Mouse (Mus musculus) intestine, postnatal 0 days (tissue): ENCODE results near the gene Atf6b. TPM values are rescaled to one million over a fixed set of nuclear protein-coding genes. Genes with fewer than 3 reads are reported as not detected.
A peak's percentile ranks its signal among the peaks of the same experiment; 100 is the strongest.

ENCODE experiments used
- ATAC-seq: fragments of 200-750 bp; cut with Nextera tagmentation; 2 replicates; pipeline ENCODE4 v1.8.0; 2017; ENCODE audit warnings: mild to moderate bottlenecking, moderate TSS enrichment, moderate library complexity
- H3K27ac ChIP-seq: fragments of 300-500 bp; sonication (generic); 2 replicates; pipeline ENCODE4 v1.5.1; 2014; ENCODE audit warnings: mild to moderate bottlenecking, low read depth, low read length, moderate library complexity
- H3K27me3 ChIP-seq: fragments of 300-500 bp; sonication (generic); replicated peaks from 2 replicates; pipeline ENCODE4 v1.6.1; 2014; ENCODE audit warnings: low read length, mixed read lengths; ENCODE audit not compliant: control insufficient read depth, insufficient read depth
- H3K36me3 ChIP-seq: fragments of 300-500 bp; sonication (generic); 2 replicates; pipeline ENCODE4 v1.6.1; 2014; ENCODE audit warnings: mild to moderate bottlenecking, moderate library complexity; ENCODE audit not compliant: control insufficient read depth, insufficient read depth
- H3K4me1 ChIP-seq: fragments of 300-500 bp; sonication (generic); replicated peaks from 2 replicates; pipeline ENCODE4 v1.6.1; 2014; ENCODE audit warnings: antibody characterized with exemption, low read length, mixed read lengths; ENCODE audit not compliant: control insufficient read depth, insufficient read depth
- H3K4me2 ChIP-seq: fragments of 300-500 bp; sonication (generic); replicated peaks from 2 replicates; pipeline ENCODE4 v1.6.1; 2014; ENCODE audit warnings: low read depth, mild to moderate bottlenecking, moderate library complexity
- H3K4me3 ChIP-seq: fragments of 300-500 bp; sonication (generic); 2 replicates; pipeline ENCODE4 v1.5.1; 2014; ENCODE audit warnings: low read depth, low read length
- H3K9ac ChIP-seq: fragments of 300-500 bp; sonication (generic); 2 replicates; pipeline ENCODE4 v1.6.1; 2014; ENCODE audit warnings: mild to moderate bottlenecking, low read depth, low read length
- H3K9me3 ChIP-seq: fragments of 300-500 bp; sonication (generic); 2 replicates; pipeline ENCODE4 v1.6.1; 2016; ENCODE audit warnings: mixed run types; ENCODE audit not compliant: control insufficient read depth
- CTCF ChIP-seq: sonication (generic); IDR thresholded peaks from 2 replicates; pipeline ENCODE4 v1.5.1; 2016; ENCODE audit warnings: low read depth, mild to moderate bottlenecking, control low read depth, antibody characterized with exemption, moderate library complexity
- WGBS: fragments of 180-500 bp; shearing (Covaris S2); extraction: QIAGEN DNeasy Blood & Tissue Kit; methylation state at CpG from one replicate; pipeline ENCODE4 v1.1.7; 2014; 5-methylcytosine and 5-hydroxymethylcytosine counted together
- polyA plus RNA-seq: library from polyadenylated mRNA; unstranded; fragments of >200 nt; fragmentation: Nextera tagmentation; extraction: Ambion mirVana; gene quantifications from 2 replicates; pipeline ENCODE4 v1.2.1, GENCODE M21; 2015

Atf6b gene
- polyA plus RNA-seq = 22.9 and 23.1 TPM in 2 replicates

DNA sequence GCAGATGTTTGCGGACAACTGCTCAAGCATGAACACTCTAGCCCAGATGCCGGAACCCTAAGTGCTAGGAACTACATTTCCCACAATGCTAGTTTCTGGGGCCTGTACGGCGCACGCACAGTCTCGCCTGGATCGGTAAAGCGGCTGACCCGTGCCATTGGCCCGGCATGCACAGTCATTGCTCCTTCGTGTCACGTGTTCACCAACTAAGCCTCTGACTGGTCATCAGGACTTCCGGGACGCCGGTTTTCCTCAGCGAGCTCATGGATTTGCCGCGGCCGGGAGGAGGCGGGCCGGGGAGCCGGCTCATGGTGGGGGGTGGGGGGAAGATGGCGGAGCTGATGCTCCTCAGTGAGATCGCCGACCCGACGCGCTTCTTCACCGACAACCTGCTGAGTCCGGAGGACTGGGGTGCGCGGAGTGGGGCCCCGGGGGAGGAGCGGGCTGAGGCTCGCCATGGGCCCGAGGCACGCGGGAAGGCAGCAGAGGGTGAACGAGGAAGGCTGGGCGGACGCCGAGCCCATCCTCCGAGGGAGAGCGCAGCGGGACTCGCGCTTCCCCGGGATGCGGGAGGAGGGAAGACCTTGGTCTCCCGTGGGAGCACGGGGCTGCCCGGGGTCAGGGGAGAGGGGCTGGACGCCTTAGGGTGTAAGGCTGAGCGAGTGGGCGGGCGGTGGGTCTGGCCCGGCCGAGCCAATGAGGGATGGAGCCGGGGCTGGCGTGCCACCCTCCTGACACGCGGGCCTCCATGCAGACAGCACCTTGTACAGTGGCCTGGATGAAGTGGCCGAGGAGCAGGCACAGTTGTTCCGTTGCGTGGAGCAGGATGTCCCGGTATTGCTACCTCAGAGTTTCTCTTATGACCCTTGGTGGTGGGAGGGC, at the start of gene Atf6b:
Gene Atf6b (plus strand): TSS at position 241 of the 882 bp plus-strand sequence.
- H3K4me1 ChIP-seq = 0 out of 2 replicates have a peak, but pooled peaks cover 4% of the 10 kb centered on the region
- peak within 1 kb of the TSS; percentile 97 for H3K4me3 ChIP-seq
- peaks cover 16% of the 10 kb centered on the region for H3K36me3 ChIP-seq
- peak within 1 kb of the TSS; percentile 47; the same call in 1 of the 2 replicates for H3K27ac ChIP-seq
- TF ChIP-seq CTCF = no peak
- WGBS = under 1% methylated on average over 65 of the region's 66 CpGs
- H3K9ac ChIP-seq = peak within 1 kb of the TSS; percentile 81
- H3K27me3 ChIP-seq = no peaks in the 10 kb centered on the region
- H3K9me3 ChIP-seq = no peaks in the 10 kb centered on the region
- peak; percentile 97 for ATAC-seq
- H3K4me2 ChIP-seq = peak within 1 kb of the TSS; percentile 92

DNA sequence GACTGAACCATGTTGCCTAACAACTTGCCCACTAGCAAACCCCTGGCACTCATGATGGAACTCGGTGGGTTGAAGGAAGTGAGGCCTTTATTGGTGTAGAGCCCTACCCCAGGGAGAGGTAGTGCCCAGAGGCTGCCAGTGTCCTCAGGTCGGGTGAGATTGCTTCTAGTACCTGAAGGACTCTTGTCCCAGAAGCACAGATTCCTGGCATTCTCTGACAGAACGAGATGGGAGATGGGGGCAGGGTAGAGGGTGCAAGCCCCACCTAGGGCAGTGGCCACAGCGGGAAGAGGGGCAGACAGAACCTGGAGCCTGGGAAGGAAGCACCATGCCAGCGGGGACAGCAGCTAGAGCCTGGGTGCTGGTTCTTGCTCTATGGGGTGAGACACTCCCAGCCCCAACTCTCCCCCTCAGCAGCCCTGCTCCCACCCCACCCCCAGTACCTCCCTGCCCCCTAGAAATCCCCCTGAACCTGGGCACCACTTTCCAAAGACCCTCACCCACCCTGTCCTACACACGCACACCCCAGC, 49.3 kb upstream of the Atf6b start, which contains the start of gene Ager:
Gene Ager (plus strand): TSS at position 297 of the 530 bp plus-strand sequence.
- 0 out of 2 replicates have a peak within 1 kb of the TSS, but pooled peaks have one; percentile 6 for H3K4me2 ChIP-seq
- ATAC-seq = no peak
- WGBS = 21% methylated on average over 6 of the region's 6 CpGs
- TF ChIP-seq CTCF = no peak
- H3K4me1 ChIP-seq = peaks cover 2% of the 10 kb centered on the region; the same call in 1 of the 2 replicates
- no peak within 1 kb of the TSS for H3K4me3 ChIP-seq
- H3K27me3 ChIP-seq = no peaks in the 10 kb centered on the region
- H3K27ac ChIP-seq = no peak within 1 kb of the TSS; the same call in 1 of the 2 replicates
- H3K9me3 ChIP-seq = no peaks in the 10 kb centered on the region
- H3K9ac ChIP-seq = 0 out of 2 replicates have a peak within 1 kb of the TSS, but pooled peaks have one; percentile 17
- H3K36me3 ChIP-seq = peaks cover 45% of the 10 kb centered on the region; the same call in 1 of the 2 replicates

DNA sequence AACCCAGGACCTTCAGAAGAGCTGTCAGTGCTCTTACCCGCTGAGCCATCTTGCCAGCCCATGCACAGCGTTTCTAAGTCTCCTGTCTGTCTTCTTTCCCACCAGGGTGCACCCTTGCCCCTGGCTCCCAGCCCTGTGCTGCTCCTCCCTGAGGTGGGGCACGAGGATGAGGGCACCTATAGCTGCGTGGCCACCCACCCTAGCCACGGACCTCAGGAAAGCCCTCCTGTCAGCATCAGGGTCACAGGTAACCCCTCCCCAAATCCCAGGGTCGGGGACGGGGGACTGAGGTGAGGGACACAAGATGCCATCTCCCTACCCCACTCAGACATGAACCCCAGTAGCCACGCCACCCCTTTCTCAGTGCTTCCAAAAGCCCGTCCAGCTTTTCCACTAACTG, 47.1 kb upstream of the Atf6b start:
- ATAC-seq = no peak
- 72% methylated on average over 9 of the region's 9 CpGs for WGBS
- Histone ChIP-seq H3K27me3 (no peaks in the 10 kb centered on the region), H3K36me3 (peaks cover 36% of the 10 kb centered on the region; the same call in 1 of the 2 replicates), H3K4me3 (no peak overlapping the region), H3K4me1 (peaks cover 5% of the 10 kb centered on the region; the same call in 1 of the 2 replicates), H3K9me3 (no peaks in the 10 kb centered on the region), H3K4me2 (no peak overlapping the region), H3K27ac (no peak overlapping the region), H3K9ac (no peak overlapping the region)
- TF ChIP-seq CTCF = no peak

DNA sequence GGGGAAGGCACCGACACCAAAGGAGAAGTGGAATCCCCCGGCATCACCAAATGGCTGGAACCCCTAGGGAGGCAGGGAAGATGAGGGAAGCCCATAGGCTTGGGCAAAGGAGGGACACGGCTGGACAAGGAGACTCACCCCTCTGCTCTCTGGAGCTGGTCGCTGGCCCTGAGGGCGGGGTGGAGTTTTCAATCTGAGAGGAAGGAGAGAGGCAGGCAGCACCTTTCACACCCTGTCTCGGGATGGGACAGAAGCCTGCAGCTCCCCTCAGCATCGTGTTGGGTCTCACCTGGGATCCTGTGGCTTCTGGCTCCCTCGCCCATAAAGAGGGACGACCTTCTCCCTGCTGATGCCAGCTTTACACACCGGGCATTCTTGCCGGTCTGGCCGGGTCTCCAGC, 45.1 kb upstream of the Atf6b start:
- Histone ChIP-seq H3K36me3 (peaks cover 20% of the 10 kb centered on the region; the same call in 1 of the 2 replicates), H3K27ac (no peak overlapping the region), H3K4me2 (no peak overlapping the region), H3K4me3 (no peak overlapping the region), H3K4me1 (peaks cover 9% of the 10 kb centered on the region; the same call in 1 of the 2 replicates), H3K9ac (no peak overlapping the region), H3K27me3 (no peaks in the 10 kb centered on the region), H3K9me3 (no peaks in the 10 kb centered on the region)
- no peak for ATAC-seq
- no peak for TF ChIP-seq CTCF
- WGBS = 85% methylated on average over 11 of the region's 12 CpGs

DNA sequence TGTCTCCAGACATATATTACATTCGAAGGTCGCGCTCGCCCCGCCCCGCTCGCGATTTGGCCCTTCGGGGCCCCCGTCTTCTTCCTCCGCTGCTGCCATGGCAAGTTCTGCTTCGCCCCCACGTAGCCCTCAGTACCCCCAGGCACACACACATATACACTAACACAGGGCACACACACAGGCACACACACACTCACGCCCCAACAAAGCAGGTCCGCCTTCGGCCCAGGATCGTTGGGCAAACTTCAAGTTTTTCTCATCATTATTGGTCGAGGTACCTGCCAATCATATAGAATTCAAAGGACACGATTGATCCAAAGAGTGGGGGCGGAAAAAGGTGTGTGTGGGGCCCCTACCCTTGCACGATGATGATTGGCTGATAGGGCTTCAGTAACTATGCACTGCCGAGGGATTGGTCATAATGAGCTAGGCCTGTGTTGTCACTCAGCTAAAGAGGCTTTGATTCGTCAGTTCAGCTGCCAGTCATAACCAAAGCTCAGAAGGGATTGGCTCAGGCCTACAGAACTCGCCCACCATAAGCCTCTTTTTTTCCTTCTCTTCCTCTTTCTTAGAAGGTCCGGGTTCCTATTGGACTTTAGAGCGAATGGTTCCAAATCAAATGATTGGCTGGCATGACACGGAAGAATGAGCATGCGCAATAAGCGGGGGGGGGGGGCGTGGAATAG, 43.4 kb upstream of the Atf6b start, which contains the start of gene Rnf5:
Gene Rnf5 (minus strand): TSS at position 316 of the 686 bp plus-strand sequence.
- no peak for TF ChIP-seq CTCF
- peak; percentile 95 for ATAC-seq
- Histone ChIP-seq H3K27ac (peak within 1 kb of the TSS; percentile 91), H3K4me1 (peaks cover 7% of the 10 kb centered on the region; the same call in 1 of the 2 replicates), H3K36me3 (peaks cover 21% of the 10 kb centered on the region; the same call in 1 of the 2 replicates), H3K4me3 (peak within 1 kb of the TSS; percentile 79), H3K9ac (peak within 1 kb of the TSS; percentile 85), H3K4me2 (peak within 1 kb of the TSS; percentile 91), H3K27me3 (no peaks in the 10 kb centered on the region), H3K9me3 (no peaks in the 10 kb centered on the region)
- 1% methylated on average over 30 of the region's 30 CpGs for WGBS
